Mouse (Mus musculus): ENCODE measurements around the gene Tarm1.

GRCm38 (mm10) chr7:3446584-3446983 lies 55.8 kb downstream of the Tarm1 start:
- no peak for TF ChIP-seq CTCF (IDR thresholded peaks at IDR 0.05; ENCODE audit: low read depth)
- TF ChIP-seq EP300 (IDR thresholded peaks at IDR 0.05; ENCODE audit: low read depth), result no peak
